8 mouse cellular contexts compared by ENCODE assay signal in genomic region chr11:100850778-100851528, GRCm38 (mm10). TPM values are rescaled to one million over a fixed set of nuclear protein-coding genes. Genes with fewer than 3 reads are reported as not detected.
DNase-seq lines count a peak whose midpoint lies in the region; ATAC-seq lines count a peak whose summit lies in the region.

No protein-coding gene starts in this region.

- peaks cover 26% of the 10 kb centered on the region for H3K4me1 ChIP-seq in forebrain, embryonic 15.5 days
- H3K4me1 ChIP-seq in hindbrain, embryonic 12.5 days: peaks cover 21% of the 10 kb centered on the region
- peaks cover 6% of the 10 kb centered on the region; the same call in 1 of the 2 replicates for H3K4me1 ChIP-seq in limb, embryonic 11.5 days (ENCODE audit: control insufficient read depth, insufficient read depth, low read length)
- peaks cover 20% of the 10 kb centered on the region for H3K4me1 ChIP-seq in midbrain, embryonic 14.5 days (ENCODE audit: control insufficient read depth, insufficient read depth, low read length)
- peaks cover 21% of the 10 kb centered on the region for H3K4me1 ChIP-seq in stomach, embryonic 16.5 days (ENCODE audit: control insufficient read depth, insufficient read depth, low read length)

- peak overlapping the region; percentile 72 for H3K27ac ChIP-seq in forebrain, embryonic 15.5 days (replicated peaks)
- H3K27ac ChIP-seq in hindbrain, embryonic 12.5 days: peak overlapping the region; percentile 80
- H3K27ac ChIP-seq in limb, embryonic 11.5 days (replicated peaks; ENCODE audit: low read depth, low read length): no peak overlapping the region
- H3K27ac ChIP-seq in midbrain, embryonic 14.5 days (replicated peaks; ENCODE audit: low read depth, low read length): peak overlapping the region; percentile 85
- peak overlapping the region; percentile 89 for H3K27ac ChIP-seq in stomach, embryonic 16.5 days (ENCODE audit: low read length)

- WGBS in forebrain, embryonic 15.5 days: under 1% methylated on average over 33 of the region's 33 CpGs
- WGBS in hindbrain, embryonic 12.5 days: under 1% methylated on average over 33 of the region's 33 CpGs
- WGBS in limb, embryonic 11.5 days: under 1% methylated on average over 33 of the region's 33 CpGs
- 2% methylated on average over 33 of the region's 33 CpGs for WGBS in midbrain, embryonic 14.5 days
- WGBS in stomach, embryonic 16.5 days: 3% methylated on average over 33 of the region's 33 CpGs

- H3K4me3 ChIP-seq in forebrain, embryonic 15.5 days: peak overlapping the region; percentile 60
- peak overlapping the region; percentile 95 for H3K4me3 ChIP-seq in hindbrain, embryonic 12.5 days
- peak overlapping the region; percentile 86 for H3K4me3 ChIP-seq in limb, embryonic 11.5 days (ENCODE audit: low read depth, low read length)
- H3K4me3 ChIP-seq in midbrain, embryonic 14.5 days (replicated peaks; ENCODE audit: low read depth, low read length): peak overlapping the region; percentile 95
- peak overlapping the region; percentile 95 for H3K4me3 ChIP-seq in stomach, embryonic 16.5 days (replicated peaks; ENCODE audit: low read length)

- ATAC-seq in forebrain, embryonic 15.5 days (replicated peaks): peak; percentile 47
- ATAC-seq in hindbrain, embryonic 12.5 days (ENCODE audit: low FRiP score): peak; percentile 59; the same call in 1 of the 2 replicates
- ATAC-seq in limb, embryonic 11.5 days (ENCODE audit: insufficient number of reproducible peaks, low FRiP score, low TSS enrichment, low read depth): peak; percentile 65; the same call in 1 of the 2 replicates
- no peak for ATAC-seq in midbrain, embryonic 14.5 days (ENCODE audit: low FRiP score, low TSS enrichment)
- ATAC-seq in stomach, embryonic 16.5 days (ENCODE audit: insufficient read depth, low FRiP score): peak; percentile 34; the same call in 1 of the 2 replicates

- peaks cover 26% of the 10 kb centered on the region for H3K27me3 ChIP-seq in forebrain, embryonic 15.5 days
- H3K27me3 ChIP-seq in hindbrain, embryonic 12.5 days: peaks cover 22% of the 10 kb centered on the region
- no peaks in the 10 kb centered on the region for H3K27me3 ChIP-seq in limb, embryonic 11.5 days (ENCODE audit: control insufficient read depth, insufficient read depth, low read length)
- peaks cover 10% of the 10 kb centered on the region for H3K27me3 ChIP-seq in midbrain, embryonic 14.5 days (ENCODE audit: control insufficient read depth, insufficient read depth, low read length)
- no peaks in the 10 kb centered on the region for H3K27me3 ChIP-seq in stomach, embryonic 16.5 days (ENCODE audit: control insufficient read depth, insufficient read depth, low read length)

- no peaks in the 10 kb centered on the region for H3K36me3 ChIP-seq in forebrain, embryonic 15.5 days
- no peaks in the 10 kb centered on the region for H3K36me3 ChIP-seq in hindbrain, embryonic 12.5 days
- H3K36me3 ChIP-seq in limb, embryonic 11.5 days (ENCODE audit: control insufficient read depth, insufficient read depth, low read length): no peaks in the 10 kb centered on the region
- H3K36me3 ChIP-seq in midbrain, embryonic 14.5 days (ENCODE audit: control insufficient read depth, insufficient read depth, low read length): no peaks in the 10 kb centered on the region
- H3K36me3 ChIP-seq in stomach, embryonic 16.5 days (ENCODE audit: control insufficient read depth, insufficient read depth, low read length): no peaks in the 10 kb centered on the region

- peak overlapping the region; percentile 79 for H3K9ac ChIP-seq in forebrain, embryonic 15.5 days (replicated peaks)
- peak overlapping the region; percentile 94 for H3K9ac ChIP-seq in hindbrain, embryonic 12.5 days
- H3K9ac ChIP-seq in limb, embryonic 11.5 days (ENCODE audit: low read length): peak overlapping the region; percentile 94
- peak overlapping the region; percentile 94 for H3K9ac ChIP-seq in midbrain, embryonic 14.5 days (replicated peaks; ENCODE audit: low read length)
- H3K9ac ChIP-seq in stomach, embryonic 16.5 days (ENCODE audit: low read length): peak overlapping the region; percentile 98

- DNase-seq in heart, adult 11 months: peak; percentile 97
- no peak for DNase-seq in heart, adult 8-10 months (ENCODE audit: low spot score)
- DNase-seq in cerebellum, adult 18-20 months: peak; percentile 45 to 53
- DNase-seq in limb, embryonic 11.5 days (ENCODE audit: low spot score): peak; percentile 78
- DNase-seq in midbrain, embryonic 14.5 days: peak; percentile 68

- peak overlapping the region; percentile 87 for H3K4me2 ChIP-seq in forebrain, embryonic 15.5 days (replicated peaks)
- H3K4me2 ChIP-seq in hindbrain, embryonic 12.5 days (replicated peaks): peak overlapping the region; percentile 70
- peak overlapping the region; percentile 95 for H3K4me2 ChIP-seq in limb, embryonic 11.5 days (ENCODE audit: low read depth, severe bottlenecking)
- H3K4me2 ChIP-seq in midbrain, embryonic 14.5 days (ENCODE audit: low read length): peak overlapping the region; percentile 81
- H3K4me2 ChIP-seq in stomach, embryonic 16.5 days (ENCODE audit: low read depth, low read length): peak overlapping the region; percentile 78

- H3K9me3 ChIP-seq in forebrain, embryonic 15.5 days: no peaks in the 10 kb centered on the region
- H3K9me3 ChIP-seq in hindbrain, embryonic 12.5 days (replicated peaks): no peaks in the 10 kb centered on the region
- no peaks in the 10 kb centered on the region for H3K9me3 ChIP-seq in limb, embryonic 11.5 days (ENCODE audit: control insufficient read depth, low read length)
- H3K9me3 ChIP-seq in midbrain, embryonic 14.5 days (ENCODE audit: control insufficient read depth, low read length): no peaks in the 10 kb centered on the region
- no peaks in the 10 kb centered on the region for H3K9me3 ChIP-seq in stomach, embryonic 16.5 days (replicated peaks; ENCODE audit: control insufficient read depth, low read length)

RNA-seq across cellular contexts. Expression of gene Stat5b, which starts 0.4 kb away (rescaled TPM):
- total RNA-seq in heart, adult 8-10 months (2022): 10 to 100 TPM; 57.2 to 64.8 (median 62.7) TPM
- polyA plus RNA-seq in forebrain, embryonic 15.5 days (2015; fragmentation: Nextera tagmentation; extraction: Ambion mirVana): 11.4 and 13.3 TPM in 2 replicates
- 17.3 and 20.5 TPM in 2 replicates for polyA plus RNA-seq in hindbrain, embryonic 12.5 days (2016; fragmentation: Nextera tagmentation; extraction: Ambion mirVana)
- polyA plus RNA-seq in limb, embryonic 11.5 days (2014; fragmentation: Nextera tagmentation; extraction: Ambion mirVana): 16.9 and 19.7 TPM in 2 replicates
- 17.2 and 18.6 TPM in 2 replicates for polyA plus RNA-seq in midbrain, embryonic 14.5 days (2014; fragmentation: Nextera tagmentation; extraction: Ambion mirVana)
- polyA plus RNA-seq in stomach, embryonic 16.5 days (2015; fragmentation: Nextera tagmentation; extraction: Ambion mirVana): 26.2 and 27.4 TPM in 2 replicates

RNA-seq across cellular contexts. Expression of gene Stat5a, which starts 8.2 kb away (rescaled TPM):
- 10 to 100 TPM; 16.5 to 26.5 (median 21.6) TPM for total RNA-seq in heart, adult 8-10 months (2022)
- polyA plus RNA-seq in forebrain, embryonic 15.5 days (2015; fragmentation: Nextera tagmentation; extraction: Ambion mirVana): 0.71 and 1.0 TPM in 2 replicates
- polyA plus RNA-seq in hindbrain, embryonic 12.5 days (2016; fragmentation: Nextera tagmentation; extraction: Ambion mirVana): 1.4 and 2.8 TPM in 2 replicates
- 1.9 and 2.0 TPM in 2 replicates for polyA plus RNA-seq in limb, embryonic 11.5 days (2014; fragmentation: Nextera tagmentation; extraction: Ambion mirVana)
- polyA plus RNA-seq in midbrain, embryonic 14.5 days (2014; fragmentation: Nextera tagmentation; extraction: Ambion mirVana): 1.7 and 1.9 TPM in 2 replicates
- 12.0 and 14.0 TPM in 2 replicates for polyA plus RNA-seq in stomach, embryonic 16.5 days (2015; fragmentation: Nextera tagmentation; extraction: Ambion mirVana)
